ENCODE assay signal across 8 mouse cellular contexts in genomic region chr10:30600542-30600966, GRCm38 (mm10). TPM values are rescaled to one million over a fixed set of nuclear protein-coding genes. Genes with fewer than 3 reads are reported as not detected.
DNase-seq lines count a peak whose midpoint lies in the region; ATAC-seq and TF ChIP-seq lines count a peak whose summit lies in the region.

Gene Trmt11 (minus strand): TSS chr10:30600749.

- intact Hi-C loops in heart, adult 2 months (cut with DNase I) = loop anchor here (2.0 to 5.0 kb wide), 2 partner anchors 18 to 212 kb away; no protein-coding TSS in a partner anchor

- TF ChIP-seq POLR2A in heart, adult 2 months (IDR thresholded peaks at IDR 0.05; ENCODE audit: insufficient read depth, low read depth, low read length) = peak; percentile 96
- peak; percentile 75; the same call in 1 of the 2 replicates for TF ChIP-seq POLR2A in limb, embryonic 14.5 days (IDR thresholded peaks at IDR 0.05; ENCODE audit: borderline replicate concordance, extremely low read depth, insufficient read depth, insufficient read length)

- no peaks in the 10 kb centered on the region; the same call in 1 of the 2 replicates for H3K79me2 ChIP-seq in heart, adult 2 months (replicated peaks; ENCODE audit: control insufficient read depth, insufficient read depth, low read length)

- TF ChIP-seq CTCF in heart, adult 2 months (IDR thresholded peaks at IDR 0.05) = no peak
- no peak for TF ChIP-seq CTCF in midbrain, postnatal 0 days (IDR thresholded peaks at IDR 0.05)

- ATAC-seq in embryonic facial prominence, embryonic 13.5 days (ENCODE audit: insufficient number of reproducible peaks, insufficient read depth, low FRiP score, low TSS enrichment, low read depth) = peak; percentile 92
- ATAC-seq in limb, embryonic 14.5 days (ENCODE audit: low FRiP score, low read depth) = peak; percentile 98
- peak; percentile 97 for ATAC-seq in midbrain, postnatal 0 days (ENCODE audit: low FRiP score)

- TF ChIP-seq EP300 in heart, adult 2 months (IDR thresholded peaks at IDR 0.05; ENCODE audit: insufficient read depth, low read depth, low read length) = peak; percentile 57; the same call in 1 of the 2 replicates

- DNase-seq in 3134 (ENCODE audit: extremely low read depth, insufficient read length, low spot score) = peak; percentile 89
- peak; percentile 94 to 96 for DNase-seq in adrenal gland, postnatal 36 days
- peak; percentile 94 to 95 for DNase-seq in heart, adult 2 months
- DNase-seq in kidney, adult 9 months = peak; percentile 93
- DNase-seq in limb, embryonic 14.5 days (ENCODE audit: low spot score) = peak; percentile 89
- DNase-seq in midbrain, postnatal 0 days (ENCODE audit: low spot score) = peak; percentile 93
- peak; percentile 72 to 79 for DNase-seq in spleen, postnatal 14 days (ENCODE audit: low spot score in 2 of 2)

- peak within 1 kb of the TSS; percentile 84 for H3K4me3 ChIP-seq in embryonic facial prominence, embryonic 13.5 days
- peak within 1 kb of the TSS; percentile 64 for H3K4me3 ChIP-seq in heart, adult 2 months
- H3K4me3 ChIP-seq in limb, embryonic 14.5 days (replicated peaks; ENCODE audit: low read length) = peak within 1 kb of the TSS; percentile 62
- H3K4me3 ChIP-seq in midbrain, postnatal 0 days (ENCODE audit: low read depth, low read length) = peak within 1 kb of the TSS; percentile 74

- H3K9ac ChIP-seq in embryonic facial prominence, embryonic 13.5 days = peak within 1 kb of the TSS; percentile 89
- peak within 1 kb of the TSS; percentile 82 for H3K9ac ChIP-seq in heart, adult 2 months (ENCODE audit: low read depth, low read length)
- peak within 1 kb of the TSS; percentile 86 for H3K9ac ChIP-seq in limb, embryonic 14.5 days (ENCODE audit: low read depth, low read length, severe bottlenecking)
- peak within 1 kb of the TSS; percentile 91 for H3K9ac ChIP-seq in midbrain, postnatal 0 days (replicated peaks; ENCODE audit: low read length, poor library complexity, severe bottlenecking)

- peaks cover 14% of the 10 kb centered on the region for H3K4me1 ChIP-seq in embryonic facial prominence, embryonic 13.5 days
- H3K4me1 ChIP-seq in heart, adult 2 months (ENCODE audit: control insufficient read depth, insufficient read depth, low read length) = no peaks in the 10 kb centered on the region
- peaks cover 9% of the 10 kb centered on the region for H3K4me1 ChIP-seq in limb, embryonic 14.5 days (ENCODE audit: control insufficient read depth, insufficient read depth, low read length)
- peaks cover 5% of the 10 kb centered on the region; the same call in 1 of the 2 replicates for H3K4me1 ChIP-seq in midbrain, postnatal 0 days (ENCODE audit: insufficient read depth, low read length)

- peak within 1 kb of the TSS; percentile 65 for H3K4me2 ChIP-seq in embryonic facial prominence, embryonic 13.5 days
- H3K4me2 ChIP-seq in limb, embryonic 14.5 days (replicated peaks; ENCODE audit: low read depth, low read length, severe bottlenecking) = peak within 1 kb of the TSS; percentile 56
- H3K4me2 ChIP-seq in midbrain, postnatal 0 days (ENCODE audit: low read depth, low read length, poor library complexity, severe bottlenecking) = peak within 1 kb of the TSS; percentile 76

- H3K27me3 ChIP-seq in embryonic facial prominence, embryonic 13.5 days = no peaks in the 10 kb centered on the region
- no peaks in the 10 kb centered on the region for H3K27me3 ChIP-seq in heart, adult 2 months (ENCODE audit: control insufficient read depth, insufficient read depth, low read length)
- no peaks in the 10 kb centered on the region for H3K27me3 ChIP-seq in limb, embryonic 14.5 days (ENCODE audit: control insufficient read depth, insufficient read depth, low read length)
- H3K27me3 ChIP-seq in midbrain, postnatal 0 days (ENCODE audit: insufficient read depth, low read length) = no peaks in the 10 kb centered on the region

- under 1% methylated on average over 25 of the region's 28 CpGs for WGBS in embryonic facial prominence, embryonic 13.5 days
- WGBS in heart, adult 2 months = under 1% methylated on average over 27 of the region's 28 CpGs
- WGBS in limb, embryonic 14.5 days = 2% methylated on average over 22 of the region's 28 CpGs
- WGBS in midbrain, postnatal 0 days = 2% methylated on average over 28 of the region's 28 CpGs

- no peaks in the 10 kb centered on the region for H3K9me3 ChIP-seq in embryonic facial prominence, embryonic 13.5 days
- H3K9me3 ChIP-seq in limb, embryonic 14.5 days (ENCODE audit: control insufficient read depth, low read length) = no peaks in the 10 kb centered on the region
- no peaks in the 10 kb centered on the region for H3K9me3 ChIP-seq in midbrain, postnatal 0 days (ENCODE audit: low read length)

- H3K36me3 ChIP-seq in embryonic facial prominence, embryonic 13.5 days = peaks cover 14% of the 10 kb centered on the region
- peaks cover 3% of the 10 kb centered on the region; the same call in 1 of the 2 replicates for H3K36me3 ChIP-seq in heart, adult 2 months (ENCODE audit: control insufficient read depth, insufficient read depth, low read length)
- peaks cover 16% of the 10 kb centered on the region for H3K36me3 ChIP-seq in limb, embryonic 14.5 days (ENCODE audit: control insufficient read depth, insufficient read depth, low read length)
- H3K36me3 ChIP-seq in midbrain, postnatal 0 days (ENCODE audit: insufficient read depth, low read length) = 0 out of 2 replicates have a peak, but pooled peaks cover 3% of the 10 kb centered on the region

- peak within 1 kb of the TSS; percentile 86 for H3K27ac ChIP-seq in embryonic facial prominence, embryonic 13.5 days
- peak within 1 kb of the TSS; percentile 94 for H3K27ac ChIP-seq in heart, adult 2 months
- peak within 1 kb of the TSS; percentile 81 for H3K27ac ChIP-seq in limb, embryonic 14.5 days (replicated peaks; ENCODE audit: low read depth, low read length)
- peak within 1 kb of the TSS; percentile 73 for H3K27ac ChIP-seq in midbrain, postnatal 0 days (ENCODE audit: low read depth, low read length)

RNA-seq across cellular contexts. Expression of gene Trmt11, which starts in this region (rescaled TPM):
- 10 to 100 TPM in 1 of 2 experiments, 1 to 10 TPM in 1; 9.5 to 10.1 TPM for total RNA-seq in adrenal gland, postnatal 36 days (2021)
- 32.1 and 34.7 TPM in 2 replicates for polyA plus RNA-seq in embryonic facial prominence, embryonic 13.5 days (2015; fragmentation: Nextera tagmentation; extraction: Ambion mirVana)
- total RNA-seq in heart, adult 2 months (2021) = 1 to 10 TPM; 4.3 to 6.4 TPM
- polyA plus RNA-seq in heart, adult 2 months (2012; rRNA removed) = 1.1 and 3.0 TPM in 2 replicates
- polyA plus RNA-seq in limb, embryonic 14.5 days (2012; rRNA removed) = 7.1 and 9.9 TPM in 2 replicates
- 24.3 and 24.8 TPM in 2 replicates for polyA plus RNA-seq in limb, embryonic 14.5 days (2014; fragmentation: Nextera tagmentation; extraction: Ambion mirVana)
- 6.5 and 13.4 TPM in 2 replicates for total RNA-seq in midbrain, postnatal 0 days (2014; rRNA removed)
- 15.5 and 17.4 TPM in 2 replicates for polyA plus RNA-seq in midbrain, postnatal 0 days (2015; fragmentation: Nextera tagmentation; extraction: Ambion mirVana)

Comparison
In these comparisons a context has a peak if more than half of its experiments do, and no peak if none do; other contexts are left out.
1. Peak in every context shown above with its lines: DNase-seq, ATAC-seq, H3K4me3 ChIP-seq and H3K27ac ChIP-seq.